Mouse (Mus musculus) v-Abl transformed pro-B cells (cell line): ENCODE results near the gene Ppp1r18.

ENCODE experiments used
- in situ Hi-C, 2 experiments: fragments of 400-800 bp; cut with MboI; formaldehyde crosslinking; loops; one replicate each; pipeline ENCODE4 v1.15.1; 2025; ENCODE audit not compliant: unreplicated experiment in 2 of 2

The Ppp1r18 gene

DNA sequence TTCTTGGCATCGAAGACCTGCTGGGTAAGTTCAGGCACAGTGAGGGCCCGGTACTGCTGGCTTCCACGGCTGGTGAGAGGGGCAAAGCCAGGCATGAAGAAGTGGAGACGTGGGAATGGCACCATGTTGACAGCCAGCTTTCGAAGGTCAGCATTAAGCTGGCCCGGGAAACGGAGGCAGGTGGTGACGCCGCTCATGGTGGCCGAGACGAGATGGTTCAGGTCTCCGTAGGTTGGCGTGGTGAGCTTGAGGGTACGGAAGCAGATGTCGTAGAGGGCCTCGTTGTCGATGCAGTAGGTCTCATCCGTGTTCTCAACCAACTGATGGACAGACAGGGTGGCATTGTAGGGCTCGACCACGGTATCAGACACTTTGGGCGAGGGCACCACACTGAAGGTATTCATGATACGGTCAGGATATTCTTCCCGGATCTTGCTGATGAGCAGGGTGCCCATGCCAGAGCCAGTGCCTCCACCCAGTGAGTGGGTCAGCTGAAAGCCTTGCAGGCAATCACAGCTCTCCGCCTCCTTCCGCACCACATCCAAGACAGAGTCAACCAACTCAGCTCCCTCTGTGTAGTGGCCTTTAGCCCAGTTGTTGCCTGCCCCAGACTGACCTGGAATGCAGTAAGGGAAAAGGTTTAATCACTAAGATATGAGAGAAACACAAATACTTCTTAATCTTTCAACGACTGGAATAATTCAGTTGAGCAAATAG is 29.8 kb upstream of the Ppp1r18 start:
- in situ Hi-C loops = loop anchor here (5.0 to 10.0 kb wide), 2 partner anchors 37 to 149 kb away; partner anchors contain the start of gene Prr3 (in 1 of the 2)

DNA sequence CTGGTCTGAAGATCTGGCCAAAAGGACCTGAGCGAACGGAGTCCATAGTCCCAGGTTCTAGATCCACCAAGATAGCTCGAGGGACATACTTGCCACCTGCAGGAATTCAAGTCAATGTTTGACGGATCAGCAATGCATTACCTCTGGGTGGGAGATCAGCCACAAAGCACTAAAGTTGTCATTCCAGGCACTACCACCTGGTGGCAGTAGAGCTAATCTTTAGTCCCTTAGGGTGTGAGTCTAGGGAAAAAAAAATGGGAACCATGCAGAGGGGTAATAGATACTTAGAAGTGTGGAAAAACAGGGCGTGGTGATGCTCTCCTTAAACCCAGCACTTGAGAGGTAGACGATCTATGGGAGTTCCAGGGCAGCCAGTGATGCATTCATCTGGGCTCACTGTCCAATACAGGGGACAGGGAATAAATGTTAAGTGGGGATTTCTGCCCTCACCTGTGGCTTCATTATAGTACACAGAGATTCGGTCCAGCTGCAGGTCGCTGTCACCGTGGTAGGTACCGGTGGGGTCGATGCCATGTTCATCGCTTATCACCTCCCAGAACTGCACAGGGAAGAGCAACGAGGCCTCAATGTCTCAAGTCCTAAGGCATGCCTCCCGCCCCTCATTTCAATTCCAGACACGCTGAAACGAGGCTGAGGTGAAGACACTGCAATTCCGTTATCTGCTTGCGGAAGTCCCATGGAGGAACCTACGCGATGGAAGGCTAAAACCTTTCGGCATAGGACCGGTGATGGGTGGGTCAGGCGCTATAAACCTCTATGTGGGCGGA is 29.0 kb upstream of the Ppp1r18 start:
- in situ Hi-C loops = loop anchor here (5.0 to 10.0 kb wide), 2 partner anchors 36 to 148 kb away; partner anchors contain the start of gene Prr3 (in 1 of the 2)

GRCm38 (mm10) chr17:35836991-35837422 is 28.4 kb upstream of the Ppp1r18 start:
- in situ Hi-C loops = loop anchor here (5.0 to 10.0 kb wide), 2 partner anchors 35 to 148 kb away; partner anchors contain the start of gene Prr3 (in 1 of the 2)

- in situ Hi-C loops = loop anchor here (5.0 to 10.0 kb wide), 2 partner anchors 35 to 147 kb away; partner anchors contain the start of gene Prr3 (in 1 of the 2)
These were observed 27.9 kb upstream of the Ppp1r18 start for GRCm38 (mm10) chr17:35837487-35837886.

GRCm38 (mm10) chr17:35838122-35838544 is 27.3 kb upstream of the Ppp1r18 start, which contains the start of gene Tubb5:
Gene Tubb5 (minus strand): TSS chr17:35838306.
- in situ Hi-C loops = loop anchor here (5.0 to 10.0 kb wide), 2 partner anchors 34 to 147 kb away; partner anchors contain the start of gene Prr3 (in 1 of the 2)

- in situ Hi-C loops = loop anchor here (5.0 to 10.0 kb wide), 2 partner anchors 34 to 146 kb away; partner anchors contain the start of gene Prr3 (in 1 of the 2)
These were observed 26.8 kb upstream of the Ppp1r18 start for GRCm38 (mm10) chr17:35838570-35838969.

DNA sequence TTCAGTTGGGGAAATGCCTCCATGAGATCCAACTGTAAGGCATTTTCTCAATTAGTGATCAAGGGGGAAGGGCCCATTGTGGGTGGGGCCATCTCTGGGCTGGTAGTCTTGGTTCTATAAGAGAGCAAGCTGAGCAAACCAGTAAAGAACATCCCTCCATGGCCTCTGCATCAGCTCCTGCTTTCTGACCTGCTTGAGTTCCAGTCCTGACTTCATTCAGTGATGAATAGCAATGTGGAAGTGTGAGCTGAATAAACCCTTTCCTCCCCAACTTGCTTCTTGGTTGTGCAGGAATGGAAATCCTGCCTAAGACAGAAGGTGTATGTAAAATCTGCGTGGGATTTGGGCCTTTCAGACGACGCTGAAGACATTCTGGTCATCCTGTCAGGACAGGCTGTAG is 26.4 kb upstream of the Ppp1r18 start:
- in situ Hi-C loops = loop anchor here (5.0 to 10.0 kb wide), 2 partner anchors 33 to 146 kb away; partner anchors contain the start of gene Prr3 (in 1 of the 2)

DNA sequence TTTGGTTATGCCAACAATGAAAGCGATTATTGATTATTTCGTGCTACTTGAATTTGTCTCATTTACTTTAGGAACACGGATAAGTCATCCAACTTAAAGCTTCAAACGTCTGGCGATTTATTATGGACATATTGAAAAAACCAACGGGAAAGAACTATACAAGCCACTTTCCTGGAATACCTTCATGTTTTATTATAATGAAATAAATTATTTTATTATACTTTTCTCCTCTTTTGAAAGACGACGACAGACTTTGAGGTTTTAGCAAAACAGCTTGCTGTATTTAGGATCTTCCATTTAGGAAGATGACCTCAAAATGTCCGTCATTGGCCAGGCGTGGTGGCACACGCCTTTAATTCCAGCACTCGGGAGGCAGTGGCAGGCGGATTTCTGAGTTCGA is 24.8 kb upstream of the Ppp1r18 start:
- in situ Hi-C loops = no loop called here

DNA sequence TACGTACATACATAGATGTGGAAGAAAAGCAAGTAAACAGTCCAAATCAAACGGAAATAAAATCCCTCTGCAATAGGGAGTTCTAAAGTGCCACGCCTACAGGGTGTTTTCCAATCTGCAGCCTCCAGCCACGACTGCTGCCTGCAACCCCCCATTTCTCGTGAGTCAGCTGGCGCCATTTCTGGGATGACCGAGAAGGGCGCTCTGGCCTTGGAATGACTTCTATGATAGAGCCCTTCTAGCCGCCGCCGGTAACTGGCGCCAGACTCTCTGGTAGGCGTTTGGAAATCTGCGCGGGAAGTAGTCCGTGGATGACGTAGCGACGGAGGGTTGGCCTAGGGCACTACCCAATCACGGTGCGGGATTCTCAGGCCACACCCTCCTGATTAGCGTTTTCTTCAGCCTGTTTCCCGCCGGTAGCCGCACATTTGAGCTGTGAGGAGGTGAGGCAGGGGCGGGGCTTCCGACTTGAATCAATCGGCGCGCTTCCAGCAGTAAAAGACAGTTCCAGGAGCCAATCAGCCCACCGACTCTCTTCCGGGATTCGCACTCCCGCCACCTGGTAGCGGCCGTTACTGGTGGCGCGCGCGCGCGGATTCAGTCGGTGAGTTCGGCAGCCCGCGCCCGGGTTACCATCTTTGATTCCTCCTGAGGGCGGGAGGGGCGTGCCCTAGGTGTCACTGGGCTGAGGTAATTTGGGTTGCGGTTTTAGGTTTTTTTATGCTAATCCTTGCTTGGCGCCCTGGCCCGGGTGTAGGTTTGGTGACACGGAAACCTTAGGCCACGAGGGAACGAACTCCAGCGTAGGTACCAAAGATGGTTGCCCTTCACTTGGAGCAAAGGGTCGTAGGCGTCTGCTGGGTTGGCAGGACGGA is 24.1 kb upstream of the Ppp1r18 start, which contains the start of gene Mdc1:
TSS of gene Mdc1 (plus strand) at position 440 of the 875 bp plus-strand sequence.
- in situ Hi-C loops = no loop called here

- in situ Hi-C loops = no loop called here
These were observed 23.4 kb upstream of the Ppp1r18 start for GRCm38 (mm10) chr17:35842006-35842405.

DNA sequence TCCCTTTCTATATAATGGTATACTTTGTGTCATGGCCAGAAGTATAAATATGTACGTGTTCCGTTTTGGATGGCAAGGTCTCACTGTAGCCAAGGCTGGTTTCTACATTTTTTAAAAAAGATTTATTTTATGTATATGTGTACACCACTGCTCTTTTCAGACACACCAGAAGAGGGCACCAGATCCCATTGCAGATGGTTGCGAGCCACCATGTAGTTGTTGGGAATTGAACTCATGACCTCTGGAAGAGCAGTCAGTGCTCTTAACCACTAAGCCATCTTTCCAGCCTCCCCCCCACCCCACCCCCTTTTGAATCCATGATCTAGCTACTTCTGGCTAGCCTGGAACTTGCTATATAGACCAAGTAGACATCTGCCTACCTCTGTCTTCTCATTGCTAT is 21.9 kb upstream of the Ppp1r18 start:
- in situ Hi-C loops = no loop called here

GRCm38 (mm10) chr17:35848112-35848511 is 17.3 kb upstream of the Ppp1r18 start:
- in situ Hi-C loops = no loop called here

DNA sequence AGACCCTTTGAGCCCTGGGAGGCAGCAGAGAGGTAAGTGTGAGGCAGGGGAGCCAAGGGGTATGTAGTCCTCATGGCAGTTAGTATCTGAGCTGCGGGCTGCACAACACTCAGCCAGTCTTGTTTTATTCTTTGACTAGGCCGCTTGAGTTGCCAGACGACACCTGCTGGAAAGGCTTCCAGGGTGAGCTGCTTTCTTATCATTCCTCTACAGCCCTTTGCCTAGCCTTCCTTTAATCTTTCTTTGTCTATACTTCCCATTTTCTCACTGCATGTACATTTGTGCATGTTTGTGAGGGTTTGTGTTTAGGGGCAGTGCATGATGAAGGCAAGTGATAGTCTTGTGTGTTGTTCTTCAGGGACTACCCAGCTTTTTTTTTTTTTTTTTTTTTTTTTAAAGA is 14.4 kb upstream of the Ppp1r18 start:
- in situ Hi-C loops = no loop called here

DNA sequence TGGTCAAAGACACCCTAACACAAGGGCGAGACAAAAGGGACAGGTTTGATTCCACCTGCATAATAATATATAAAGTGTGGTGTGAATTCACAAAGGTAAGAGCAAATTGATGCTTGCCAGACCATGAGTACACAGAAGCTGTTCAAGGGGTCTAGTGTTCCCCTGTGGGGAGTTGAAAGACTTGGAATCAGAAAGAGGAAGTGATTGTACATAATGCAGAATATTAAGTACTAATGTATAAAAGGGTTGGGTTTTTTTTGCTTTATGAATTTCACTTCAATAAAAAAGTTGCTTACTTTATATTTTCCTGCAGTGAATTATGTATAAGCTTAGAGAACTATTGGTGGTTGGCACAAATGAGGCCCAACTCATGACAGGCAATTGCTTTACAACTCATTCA is 6.0 kb upstream of the Ppp1r18 start:
- in situ Hi-C loops = no loop called here

- in situ Hi-C loops = no loop called here
These were observed 5.6 kb upstream of the Ppp1r18 start for GRCm38 (mm10) chr17:35859835-35860234.

DNA sequence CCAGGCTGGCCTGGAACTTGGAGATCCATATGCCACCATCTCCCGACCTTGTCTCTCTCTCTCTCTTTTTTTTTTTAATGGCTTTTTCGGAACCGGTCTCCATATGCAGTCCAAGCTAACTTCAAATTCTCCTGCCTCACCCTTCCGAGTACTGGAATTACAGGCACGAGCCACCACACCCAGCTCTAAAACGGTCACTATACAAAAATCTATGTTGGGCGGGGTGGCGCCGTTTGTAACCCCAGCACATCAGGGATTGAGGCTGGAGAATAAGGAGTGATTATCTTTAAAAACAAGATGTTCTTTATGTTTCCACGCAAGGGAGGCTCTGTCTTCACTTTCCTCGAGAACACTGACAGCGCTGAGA is 4.6 kb upstream of the Ppp1r18 start:
- in situ Hi-C loops = no loop called here

- in situ Hi-C loops = no loop called here
These were observed 4.1 kb upstream of the Ppp1r18 start, which contains the start of gene Nrm for GRCm38 (mm10) chr17:35861198-35861857. Gene Nrm (plus strand): TSS chr17:35861318.

DNA sequence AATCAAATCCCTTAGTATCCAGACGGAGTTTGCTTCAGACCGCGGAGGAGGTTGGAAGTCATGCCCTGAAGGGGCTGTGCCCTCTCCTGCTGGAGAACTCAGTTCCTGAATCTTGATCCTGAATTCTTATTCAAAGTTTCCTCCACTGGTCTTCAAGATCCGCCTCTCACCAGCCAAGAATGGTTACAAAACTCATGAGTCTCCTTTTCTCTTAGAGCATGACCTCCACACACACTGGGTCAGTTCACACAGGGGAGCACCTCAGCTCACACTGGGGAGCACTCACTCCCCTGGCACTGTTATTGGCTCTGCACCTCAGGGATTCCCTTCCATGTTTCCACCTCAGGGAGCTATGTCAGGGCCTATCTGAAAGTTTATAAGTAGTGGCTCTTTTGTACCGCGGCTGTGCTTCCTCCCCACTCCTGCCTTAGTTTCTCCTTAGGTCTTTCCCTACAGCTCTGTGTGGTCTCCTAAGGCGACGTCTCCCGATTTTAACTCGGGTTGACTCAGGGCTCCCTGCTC is 500 bp upstream of the Ppp1r18 start:
- in situ Hi-C loops = no loop called here

- in situ Hi-C loops = no loop called here
These were observed 963 bp downstream of the Ppp1r18 start for GRCm38 (mm10) chr17:35866281-35866831.
